Comparison of ENCODE assay signal across 16 mouse cellular contexts in the genomic region with DNA sequence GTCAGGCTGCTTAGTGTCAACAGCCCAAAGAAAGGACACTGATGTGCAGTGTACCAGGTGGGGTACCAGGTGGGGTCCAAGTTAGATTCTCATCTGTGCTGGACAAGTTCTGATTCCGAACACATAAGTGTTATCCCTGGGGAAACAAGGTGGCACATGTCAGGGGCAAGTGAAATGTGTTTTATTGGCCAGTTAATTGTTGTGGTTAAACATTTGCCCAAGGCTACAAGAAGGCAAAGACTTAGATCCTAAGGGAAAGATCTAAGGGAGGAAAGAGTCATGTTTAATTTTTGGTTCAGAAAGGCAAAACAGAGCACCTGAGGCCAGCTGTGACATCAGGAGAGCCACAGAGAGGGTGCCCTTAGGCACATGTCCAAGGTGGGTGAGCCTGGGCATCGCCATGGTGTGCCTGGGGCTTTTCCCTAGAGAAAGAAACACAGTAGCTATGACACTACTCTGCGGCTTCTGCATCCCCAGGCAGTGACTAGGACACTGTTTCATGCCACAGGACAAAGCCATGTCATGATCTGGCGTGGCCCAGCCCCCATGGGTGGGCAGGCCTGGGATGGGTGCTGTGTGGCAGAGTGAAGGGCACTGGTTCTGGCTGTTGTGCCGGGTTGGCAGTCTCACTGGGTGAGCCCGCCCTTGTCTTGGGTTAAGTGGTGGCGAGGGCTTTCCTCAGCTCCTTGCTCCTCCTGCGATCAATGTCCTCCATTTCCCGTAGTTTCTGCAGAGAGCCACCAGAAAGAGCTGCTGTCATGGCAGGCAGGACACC. TPM values are rescaled to one million over a fixed set of nuclear protein-coding genes. Genes with fewer than 3 reads are reported as not detected.
"Had no signal": no experiment of that assay in that cellular context is flagged by ENCODE, and none has a peak within 500 bp of the region (broad histone marks: within the 10 kb centered on the region; RNA-seq: fewer than 3 reads in every experiment).

No protein-coding gene starts in this region.

- H3K4me2 ChIP-seq: liver, embryonic 13.5 days; midbrain, embryonic 15.5 days had no signal

- H3K4me1 ChIP-seq: liver, embryonic 13.5 days; midbrain, embryonic 15.5 days had no signal

- H3K27me3 ChIP-seq: liver, embryonic 13.5 days; midbrain, embryonic 15.5 days had no signal

- ATAC-seq: hindbrain, embryonic 16.5 days; inflammation-experienced regulatory T-cells, adult 6 months; intestine, postnatal 0 days; liver, postnatal 0 days; midbrain, embryonic 15.5 days had no signal

- H3K9ac ChIP-seq: liver, embryonic 13.5 days; liver, postnatal 0 days; midbrain, embryonic 15.5 days had no signal

- H3K27ac ChIP-seq: left cerebral cortex, adult 2 months; liver, embryonic 13.5 days; midbrain, embryonic 15.5 days had no signal

- H3K9me3 ChIP-seq: liver, embryonic 13.5 days; midbrain, embryonic 15.5 days had no signal

- H3K4me3 ChIP-seq: left cerebral cortex, adult 2 months; liver, embryonic 13.5 days; midbrain, embryonic 15.5 days had no signal

- DNase-seq: kidney, postnatal 14 days; liver; liver, embryonic 13.5 days; liver, postnatal 0 days; lung, postnatal 36 days; right cerebral cortex, postnatal 4 days; spleen, adult 18-20 months; thymus, adult 18-20 months; thymus, postnatal 14 days had no signal

RNA-seq across cellular contexts. Expression of gene 1700088E04Rik, which starts 6.4 kb away (rescaled TPM):
- total RNA-seq: monocyte, adult 5-6 weeks had no signal

RNA-seq across cellular contexts. Expression of gene Sox10, which starts 30.4 kb away (rescaled TPM):
- total RNA-seq: megakaryocyte progenitor cell, adult 5-6 weeks; monocyte, adult 5-6 weeks had no signal
- polyA plus RNA-seq: inflammation-experienced regulatory T-cells, adult 6 months had no signal
